Mouse (Mus musculus): ENCODE results near the gene Wdr77. TPM values are rescaled to one million over a fixed set of nuclear protein-coding genes. Genes with fewer than 3 reads are reported as not detected.
"Not testable (repeated sequence)": the region's sequence is repeated elsewhere in the genome, so short reads cannot be mapped to it uniquely, and the experiment has no call there.

Gene Wdr77
- polyA plus RNA-seq, 1 experiment from 2014 or later: 108 TPM

DNA sequence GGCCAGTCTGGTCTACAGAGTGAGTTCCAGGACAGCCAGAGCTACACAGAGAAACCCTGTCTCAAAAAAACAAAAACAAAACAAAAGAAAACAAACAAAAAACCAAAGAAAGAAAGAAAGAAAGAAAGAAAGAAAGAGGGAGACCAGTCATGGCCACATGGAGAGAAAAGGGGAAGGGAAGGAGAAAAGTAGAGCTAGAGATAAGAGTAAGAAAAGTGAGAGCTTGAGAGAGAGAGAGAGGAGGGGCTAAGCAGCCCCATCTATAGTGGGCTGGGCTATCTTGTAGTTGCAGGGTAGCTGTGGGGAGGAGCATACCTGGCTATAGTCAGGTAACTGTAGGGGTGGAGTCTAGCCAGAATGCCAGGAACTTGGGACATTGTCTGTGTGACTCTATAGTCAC is 38.4 kb upstream of the Wdr77 start:
- not testable (repeated sequence) for DNase-seq (ENCODE audit: low spot score); H3K27ac ChIP-seq (ENCODE audit: low read depth, low read length); H3K4me3 ChIP-seq (ENCODE audit: low read depth, low read length); H3K9ac ChIP-seq (ENCODE audit: low read depth, low read length); H3K4me1 ChIP-seq (replicated peaks; ENCODE audit: control insufficient read depth, insufficient read depth, low read length); H3K9me3 ChIP-seq (ENCODE audit: control insufficient read depth, low read length); H3K27me3 ChIP-seq (ENCODE audit: control insufficient read depth, insufficient read depth, low read length); H3K4me2 ChIP-seq (replicated peaks; ENCODE audit: low read depth, low read length); H3K36me3 ChIP-seq (ENCODE audit: control insufficient read depth, insufficient read depth, low read length); ATAC-seq (ENCODE audit: low FRiP score)

DNA sequence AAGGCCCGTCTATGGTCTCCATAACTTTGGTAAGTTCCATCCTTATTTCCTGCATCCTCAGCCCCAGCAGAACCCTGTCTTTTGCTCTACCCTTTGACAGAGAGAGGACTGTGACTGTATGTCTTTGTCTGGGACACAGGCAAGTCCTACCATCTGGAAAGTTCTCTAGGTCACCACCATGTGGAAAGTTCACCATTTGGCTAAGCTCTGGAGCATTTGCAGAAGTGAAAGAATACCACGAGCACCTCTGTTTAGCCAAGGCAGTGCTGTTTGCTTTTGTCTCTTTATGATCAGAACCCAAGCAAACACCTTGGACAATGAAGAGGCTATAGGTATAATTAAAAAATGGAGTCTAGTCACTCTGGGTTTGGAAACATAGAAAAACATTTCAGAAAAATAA is 37.2 kb upstream of the Wdr77 start:
- no peak for ATAC-seq (ENCODE audit: low FRiP score)
- no peak for DNase-seq (ENCODE audit: low spot score)
- 85% methylated on average over 2 of the region's 2 CpGs for WGBS
- H3K9ac ChIP-seq (ENCODE audit: low read depth, low read length): no peak overlapping the region
- H3K36me3 ChIP-seq (ENCODE audit: control insufficient read depth, insufficient read depth, low read length): no peaks in the 10 kb centered on the region
- no peak overlapping the region for H3K27ac ChIP-seq (ENCODE audit: low read depth, low read length)
- no peaks in the 10 kb centered on the region for H3K4me1 ChIP-seq (replicated peaks; ENCODE audit: control insufficient read depth, insufficient read depth, low read length)
- no peak overlapping the region for H3K4me2 ChIP-seq (replicated peaks; ENCODE audit: low read depth, low read length)
- no peaks in the 10 kb centered on the region for H3K9me3 ChIP-seq (ENCODE audit: control insufficient read depth, low read length)
- no peaks in the 10 kb centered on the region for H3K27me3 ChIP-seq (ENCODE audit: control insufficient read depth, insufficient read depth, low read length)
- H3K4me3 ChIP-seq (ENCODE audit: low read depth, low read length): no peak overlapping the region

DNA sequence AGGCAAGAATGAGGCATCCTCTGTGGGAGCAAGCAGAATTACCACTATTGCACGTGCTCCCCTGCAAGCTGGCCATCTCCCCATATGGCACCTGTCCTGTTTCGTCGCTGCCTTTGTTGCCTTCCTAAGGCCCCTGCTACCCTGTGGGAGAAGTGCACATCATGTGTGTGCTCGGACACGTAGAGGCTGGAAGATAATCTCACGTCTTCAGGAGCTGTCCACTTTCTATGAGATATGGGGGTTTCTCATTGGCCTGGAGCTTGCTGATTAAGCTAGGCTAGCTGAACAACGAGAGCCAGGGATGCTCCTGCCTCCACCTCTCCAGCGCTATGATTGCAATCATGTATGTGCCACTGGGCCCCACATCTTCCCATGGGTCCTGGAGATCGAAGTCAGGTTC is 34.6 kb upstream of the Wdr77 start:
- Histone ChIP-seq H3K4me2 (replicated peaks; ENCODE audit: low read depth, low read length) (no peak overlapping the region), H3K36me3 (ENCODE audit: control insufficient read depth, insufficient read depth, low read length) (no peaks in the 10 kb centered on the region), H3K4me3 (ENCODE audit: low read depth, low read length) (no peak overlapping the region), H3K9me3 (ENCODE audit: control insufficient read depth, low read length) (no peaks in the 10 kb centered on the region), H3K27ac (ENCODE audit: low read depth, low read length) (no peak overlapping the region), H3K9ac (ENCODE audit: low read depth, low read length) (no peak overlapping the region), H3K4me1 (replicated peaks; ENCODE audit: control insufficient read depth, insufficient read depth, low read length) (no peaks in the 10 kb centered on the region), H3K27me3 (ENCODE audit: control insufficient read depth, insufficient read depth, low read length) (no peaks in the 10 kb centered on the region)
- ATAC-seq (ENCODE audit: low FRiP score): no peak
- WGBS: 90% methylated on average over 9 of the region's 9 CpGs
- DNase-seq (ENCODE audit: low spot score): no peak

DNA sequence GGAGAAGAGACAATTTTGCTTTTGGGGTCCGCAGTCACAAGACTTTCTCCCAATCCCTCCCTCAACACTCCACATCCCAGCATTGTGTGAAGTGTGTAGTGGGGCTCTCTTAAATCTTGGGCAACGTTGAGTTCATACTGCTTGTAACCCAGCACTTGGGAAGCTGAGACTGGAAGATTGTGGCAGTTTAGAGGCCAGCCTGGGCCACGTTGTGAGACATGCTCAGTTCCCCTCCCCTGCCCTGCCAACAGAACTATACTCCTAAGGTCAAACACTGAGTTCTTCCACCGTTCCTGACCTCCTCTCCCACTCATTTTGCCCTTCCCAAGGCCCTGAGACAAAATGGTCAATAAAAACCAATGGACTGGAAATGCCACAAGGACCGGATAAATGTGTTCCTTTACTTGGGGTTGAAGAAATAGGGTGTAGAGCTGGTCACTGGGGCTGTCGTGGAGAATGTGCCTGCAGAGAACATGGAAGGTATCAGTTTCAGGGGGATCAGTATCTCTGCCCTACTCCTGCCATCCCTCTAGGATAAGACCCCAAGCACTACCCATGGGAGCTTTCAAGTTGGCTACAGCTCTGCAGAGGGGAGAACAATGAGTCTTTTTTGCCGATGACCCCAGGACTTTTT is 31.5 kb upstream of the Wdr77 start:
- no peaks in the 10 kb centered on the region for H3K27me3 ChIP-seq (ENCODE audit: control insufficient read depth, insufficient read depth, low read length)
- H3K9me3 ChIP-seq (ENCODE audit: control insufficient read depth, low read length): no peaks in the 10 kb centered on the region
- no peak overlapping the region for H3K4me2 ChIP-seq (replicated peaks; ENCODE audit: low read depth, low read length)
- H3K4me3 ChIP-seq (ENCODE audit: low read depth, low read length): no peak overlapping the region
- no peaks in the 10 kb centered on the region for H3K4me1 ChIP-seq (replicated peaks; ENCODE audit: control insufficient read depth, insufficient read depth, low read length)
- no peaks in the 10 kb centered on the region for H3K36me3 ChIP-seq (ENCODE audit: control insufficient read depth, insufficient read depth, low read length)
- ATAC-seq (ENCODE audit: low FRiP score) (no peak), DNase-seq (ENCODE audit: low spot score) (no peak)
- no peak overlapping the region for H3K9ac ChIP-seq (ENCODE audit: low read depth, low read length)
- no peak overlapping the region for H3K27ac ChIP-seq (ENCODE audit: low read depth, low read length)
- 85% methylated on average over 7 of the region's 7 CpGs for WGBS

DNA sequence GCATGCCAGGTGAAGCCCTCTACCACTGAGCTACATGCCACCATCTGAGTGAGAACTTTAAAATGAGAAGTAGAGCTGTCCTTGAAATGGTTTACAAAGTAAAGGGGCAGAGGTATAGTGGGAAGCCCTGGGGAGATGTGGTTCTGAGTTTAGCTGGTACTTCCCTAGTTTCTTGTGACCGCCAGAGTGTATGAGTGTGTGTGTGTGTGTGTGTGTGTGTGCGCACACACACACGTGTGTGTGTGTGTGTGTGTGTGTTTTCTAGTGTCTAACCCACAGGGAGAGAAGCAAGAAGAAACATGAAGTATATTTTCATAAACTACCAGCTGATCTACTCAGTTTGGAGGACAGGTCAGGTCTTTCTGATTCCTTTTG is 31.0 kb upstream of the Wdr77 start:
- Histone ChIP-seq H3K9ac (ENCODE audit: low read depth, low read length) (no peak overlapping the region), H3K4me3 (ENCODE audit: low read depth, low read length) (no peak overlapping the region), H3K27ac (ENCODE audit: low read depth, low read length) (no peak overlapping the region), H3K36me3 (ENCODE audit: control insufficient read depth, insufficient read depth, low read length) (no peaks in the 10 kb centered on the region), H3K9me3 (ENCODE audit: control insufficient read depth, low read length) (no peaks in the 10 kb centered on the region), H3K4me2 (replicated peaks; ENCODE audit: low read depth, low read length) (no peak overlapping the region), H3K4me1 (replicated peaks; ENCODE audit: control insufficient read depth, insufficient read depth, low read length) (no peaks in the 10 kb centered on the region), H3K27me3 (ENCODE audit: control insufficient read depth, insufficient read depth, low read length) (no peaks in the 10 kb centered on the region)
- DNase-seq (ENCODE audit: low spot score): no peak
- 92% methylated on average over 3 of the region's 3 CpGs for WGBS
- ATAC-seq (ENCODE audit: low FRiP score): no peak

DNA sequence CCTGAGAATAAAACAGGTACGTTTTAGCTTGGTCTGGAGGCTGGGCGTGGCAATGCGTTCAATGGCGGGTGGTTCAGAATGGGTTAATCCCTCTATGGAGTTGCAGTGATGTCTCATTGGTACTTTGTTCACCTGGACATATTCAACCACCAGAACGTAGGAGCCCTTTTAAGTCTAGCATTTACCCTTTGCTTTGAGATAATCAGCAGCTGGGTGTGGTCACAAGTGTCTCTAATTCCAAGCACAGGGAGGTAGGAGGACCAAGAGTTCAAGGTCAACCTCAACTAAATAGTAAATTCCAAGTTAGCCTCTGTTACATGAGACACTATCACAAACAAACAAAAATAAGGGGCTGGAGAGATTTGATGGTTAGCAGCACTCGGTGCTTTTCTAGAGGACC is 30.4 kb upstream of the Wdr77 start:
- Histone ChIP-seq H3K27me3 (ENCODE audit: control insufficient read depth, insufficient read depth, low read length) (no peaks in the 10 kb centered on the region), H3K4me3 (ENCODE audit: low read depth, low read length) (no peak overlapping the region), H3K4me1 (replicated peaks; ENCODE audit: control insufficient read depth, insufficient read depth, low read length) (no peaks in the 10 kb centered on the region), H3K36me3 (ENCODE audit: control insufficient read depth, insufficient read depth, low read length) (no peaks in the 10 kb centered on the region), H3K27ac (ENCODE audit: low read depth, low read length) (no peak overlapping the region), H3K4me2 (replicated peaks; ENCODE audit: low read depth, low read length) (no peak overlapping the region), H3K9ac (ENCODE audit: low read depth, low read length) (no peak overlapping the region), H3K9me3 (ENCODE audit: control insufficient read depth, low read length) (no peaks in the 10 kb centered on the region)
- WGBS: 87% methylated on average over 6 of the region's 6 CpGs
- no peak for ATAC-seq (ENCODE audit: low FRiP score)
- no peak for DNase-seq (ENCODE audit: low spot score)

DNA sequence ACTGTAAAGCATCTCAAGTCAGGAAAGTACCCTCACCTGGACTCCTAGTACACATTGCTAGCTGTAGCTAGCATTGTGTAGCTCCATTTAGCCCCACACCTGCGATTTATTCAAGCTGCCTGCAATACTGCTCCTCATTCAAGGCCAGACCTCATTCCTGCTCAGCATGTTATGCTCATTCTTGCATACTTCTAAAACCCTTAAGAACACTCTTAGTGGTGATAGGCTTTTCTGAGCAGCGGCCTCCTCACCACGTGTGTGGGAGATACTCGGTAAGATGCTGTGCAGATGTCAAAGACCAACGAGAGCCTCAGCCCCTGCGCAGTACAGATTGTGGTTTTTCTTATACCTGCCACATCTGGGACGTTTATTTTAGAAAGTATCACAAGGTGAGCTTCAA is 29.3 kb upstream of the Wdr77 start:
- no peaks in the 10 kb centered on the region for H3K4me1 ChIP-seq (replicated peaks; ENCODE audit: control insufficient read depth, insufficient read depth, low read length)
- no peaks in the 10 kb centered on the region for H3K27me3 ChIP-seq (ENCODE audit: control insufficient read depth, insufficient read depth, low read length)
- 85% methylated on average over 7 of the region's 7 CpGs for WGBS
- H3K36me3 ChIP-seq (ENCODE audit: control insufficient read depth, insufficient read depth, low read length): no peaks in the 10 kb centered on the region
- H3K9me3 ChIP-seq (ENCODE audit: control insufficient read depth, low read length): no peaks in the 10 kb centered on the region
- DNase-seq (ENCODE audit: low spot score): no peak
- H3K4me3 ChIP-seq (ENCODE audit: low read depth, low read length): no peak overlapping the region
- ATAC-seq (ENCODE audit: low FRiP score): no peak
- no peak overlapping the region for H3K4me2 ChIP-seq (replicated peaks; ENCODE audit: low read depth, low read length)
- H3K27ac ChIP-seq (ENCODE audit: low read depth, low read length): no peak overlapping the region
- H3K9ac ChIP-seq (ENCODE audit: low read depth, low read length): no peak overlapping the region

DNA sequence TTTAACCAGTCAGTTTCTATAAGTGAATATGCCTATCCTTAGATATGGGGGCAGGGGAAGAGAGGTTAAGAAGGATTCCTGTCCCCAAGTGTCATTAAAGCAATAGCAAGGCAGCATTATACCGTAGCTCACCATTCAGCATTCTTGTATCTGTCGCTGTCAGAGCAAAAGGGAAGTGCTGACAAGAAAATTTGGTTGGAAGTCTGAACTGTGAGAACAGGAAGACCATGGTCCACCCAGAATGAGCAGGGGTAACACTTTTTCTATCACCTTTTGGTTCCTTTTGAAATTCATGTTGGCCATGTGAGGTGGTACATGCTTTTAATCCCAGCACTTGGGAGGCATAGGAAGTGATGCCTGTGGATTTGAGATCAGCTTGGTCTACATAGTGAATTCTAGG is 28.1 kb upstream of the Wdr77 start:
- Histone ChIP-seq H3K4me3 (ENCODE audit: low read depth, low read length) (no peak overlapping the region), H3K9ac (ENCODE audit: low read depth, low read length) (no peak overlapping the region), H3K4me1 (replicated peaks; ENCODE audit: control insufficient read depth, insufficient read depth, low read length) (no peaks in the 10 kb centered on the region), H3K27me3 (ENCODE audit: control insufficient read depth, insufficient read depth, low read length) (no peaks in the 10 kb centered on the region), H3K27ac (ENCODE audit: low read depth, low read length) (no peak overlapping the region), H3K4me2 (replicated peaks; ENCODE audit: low read depth, low read length) (no peak overlapping the region), H3K9me3 (ENCODE audit: control insufficient read depth, low read length) (no peaks in the 10 kb centered on the region), H3K36me3 (ENCODE audit: control insufficient read depth, insufficient read depth, low read length) (no peaks in the 10 kb centered on the region)
- DNase-seq (ENCODE audit: low spot score) (no peak), ATAC-seq (ENCODE audit: low FRiP score) (no peak)
- 89% methylated on average over 2 of the region's 2 CpGs for WGBS

DNA sequence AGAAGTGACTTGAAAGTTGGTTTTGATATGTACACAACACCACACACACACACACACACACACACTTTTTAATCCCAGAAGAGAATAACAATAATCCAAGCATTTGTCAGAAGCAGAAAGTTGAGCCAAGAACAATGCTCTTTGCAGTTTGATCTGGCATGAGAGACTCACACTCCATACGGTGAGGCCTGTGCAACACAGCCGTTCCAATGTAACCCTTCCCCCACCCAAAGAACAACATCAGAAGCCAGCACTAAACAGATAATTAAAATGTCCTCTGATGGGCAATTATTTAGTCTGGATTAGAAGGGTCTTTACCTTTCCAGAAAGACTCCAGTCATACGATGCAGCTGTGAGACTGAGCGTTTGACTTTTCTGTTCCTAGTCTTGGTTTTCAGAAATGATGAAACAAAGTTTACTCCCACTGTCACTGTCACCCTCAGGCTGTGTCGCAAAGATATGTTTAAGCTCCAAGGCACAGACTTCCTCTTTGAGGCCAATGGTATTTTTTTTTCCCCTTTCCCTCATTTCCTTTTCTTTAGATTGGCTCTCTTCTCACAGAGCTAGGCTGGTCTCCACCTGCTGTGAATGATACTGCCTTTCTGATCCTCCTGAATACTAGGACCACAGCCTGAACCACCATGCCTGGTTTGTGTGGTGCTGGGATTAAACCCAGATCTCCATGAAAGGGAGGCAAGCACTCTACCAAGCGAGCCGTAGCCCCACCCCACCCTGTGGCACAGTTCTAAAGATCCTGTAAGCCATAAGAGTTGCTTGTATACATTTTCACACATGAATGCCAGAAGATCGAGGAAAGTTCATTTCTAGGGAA is 26.7 kb upstream of the Wdr77 start, which contains the start of gene I830077J02Rik:
Gene I830077J02Rik, minus strand, starts transcription at position 425 of the 832 bp plus-strand sequence.
- H3K36me3 ChIP-seq (ENCODE audit: control insufficient read depth, insufficient read depth, low read length): no peaks in the 10 kb centered on the region
- no peaks in the 10 kb centered on the region for H3K9me3 ChIP-seq (ENCODE audit: control insufficient read depth, low read length)
- H3K9ac ChIP-seq (ENCODE audit: low read depth, low read length): no peak within 1 kb of the TSS
- no peak within 1 kb of the TSS for H3K4me2 ChIP-seq (replicated peaks; ENCODE audit: low read depth, low read length)
- WGBS: 88% methylated on average over 8 of the region's 8 CpGs
- H3K4me1 ChIP-seq (replicated peaks; ENCODE audit: control insufficient read depth, insufficient read depth, low read length): no peaks in the 10 kb centered on the region
- no peak within 1 kb of the TSS for H3K4me3 ChIP-seq (ENCODE audit: low read depth, low read length)
- no peak for DNase-seq (ENCODE audit: low spot score)
- H3K27ac ChIP-seq (ENCODE audit: low read depth, low read length): no peak within 1 kb of the TSS
- H3K27me3 ChIP-seq (ENCODE audit: control insufficient read depth, insufficient read depth, low read length): no peaks in the 10 kb centered on the region
- no peak for ATAC-seq (ENCODE audit: low FRiP score)

Measured in hindbrain, embryonic 11.5 days (tissue).